Comparison of ENCODE assay signal across 25 mouse cellular contexts in the genomic region with DNA sequence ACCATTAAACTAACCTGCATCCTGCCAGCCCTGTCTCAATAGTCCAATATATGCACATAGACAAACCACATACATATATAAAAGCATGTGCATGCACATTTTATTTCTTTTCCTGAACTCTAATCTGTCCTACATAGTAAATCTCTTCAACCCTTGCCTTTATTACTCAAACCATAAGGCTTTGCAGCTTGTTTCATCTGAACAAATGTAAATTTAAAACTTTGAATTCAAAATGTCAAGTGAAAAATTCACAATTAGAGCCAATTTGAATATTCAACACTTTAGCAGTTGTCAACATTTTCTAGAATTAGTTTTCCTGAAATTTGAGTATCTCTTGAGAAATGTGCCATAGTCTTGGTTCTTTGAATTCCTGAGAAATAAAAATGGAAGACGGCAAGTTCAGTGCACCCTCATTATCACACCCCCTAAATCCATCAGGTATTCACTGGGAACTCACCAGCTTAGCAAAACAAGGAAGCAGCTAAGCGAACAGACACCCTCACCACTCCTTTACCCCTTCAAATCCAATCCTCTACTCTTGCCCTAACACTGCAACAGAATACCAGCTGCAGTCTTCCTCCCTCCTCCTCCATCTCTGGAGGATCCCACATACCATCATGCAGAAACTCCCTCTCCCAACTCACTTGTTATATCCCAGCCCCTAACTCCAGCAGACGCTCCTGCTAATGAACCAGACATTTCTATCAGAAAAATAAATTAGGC. TPM values are rescaled to one million over a fixed set of nuclear protein-coding genes. Genes with fewer than 3 reads are reported as not detected.
DNase-seq lines count a peak whose midpoint lies in the region; ATAC-seq and TF ChIP-seq lines count a peak whose summit lies in the region.
"Had no signal": no experiment of that assay in that cellular context is flagged by ENCODE, and none has a peak within 500 bp of the region (broad histone marks: within the 10 kb centered on the region; RNA-seq: fewer than 3 reads in every experiment).

No protein-coding gene starts in this region.

- 74% methylated on average over 3 of the region's 3 CpGs for WGBS in forebrain, embryonic 13.5 days
- WGBS in forebrain, embryonic 12.5 days = 74% methylated on average over 3 of the region's 3 CpGs
- 49% methylated on average over 3 of the region's 3 CpGs for WGBS in forebrain, postnatal 0 days

- H3K9me3 ChIP-seq in forebrain, embryonic 13.5 days (replicated peaks) = no peaks in the 10 kb centered on the region
- no peaks in the 10 kb centered on the region for H3K9me3 ChIP-seq in forebrain, embryonic 12.5 days
- H3K9me3 ChIP-seq in forebrain, postnatal 0 days (ENCODE audit: low read length) = no peaks in the 10 kb centered on the region
- H3K9me3 ChIP-seq: embryonic facial prominence, embryonic 10.5 days; heart, embryonic 13.5 days; hindbrain, embryonic 13.5 days; intestine, embryonic 15.5 days had no signal

- H3K4me3 ChIP-seq in forebrain, embryonic 13.5 days = no peak overlapping the region
- H3K4me3 ChIP-seq in forebrain, embryonic 12.5 days (replicated peaks) = no peak overlapping the region
- no peak overlapping the region for H3K4me3 ChIP-seq in forebrain, postnatal 0 days (ENCODE audit: low read depth, low read length)
- H3K4me3 ChIP-seq: embryonic facial prominence, embryonic 10.5 days; heart, embryonic 13.5 days; hindbrain, embryonic 13.5 days; intestine, embryonic 15.5 days had no signal

- DNase-seq in frontal cortex, adult 2 months (ENCODE audit: extremely low spot score in 1 of 2, low spot score in 1 of 2) = peak; percentile 2 to 19
- DNase-seq in frontal cortex, postnatal 10 days (ENCODE audit: low spot score in 2 of 2) = no peak
- DNase-seq in brain, adult 2 months (ENCODE audit: low read depth, low spot score) = peak; percentile 21
- DNase-seq in forebrain, postnatal 0 days = peak; percentile 57
- DNase-seq in kidney, adult 18-20 months = no peak
- DNase-seq: adrenal gland, adult 8-10 months; adrenal gland, postnatal 36 days; B cell, adult 2 months; cerebellum, adult 18-20 months; cerebellum, adult 9-11 months; gastrocnemius, postnatal 36 days; heart, adult 11 months; heart, postnatal 4 days; kidney, adult 2 months had no signal

- no peaks in the 10 kb centered on the region for H3K27me3 ChIP-seq in forebrain, embryonic 13.5 days
- no peaks in the 10 kb centered on the region for H3K27me3 ChIP-seq in forebrain, embryonic 12.5 days
- H3K27me3 ChIP-seq in forebrain, postnatal 0 days (ENCODE audit: insufficient read depth, low read length) = no peaks in the 10 kb centered on the region
- H3K27me3 ChIP-seq: heart, embryonic 13.5 days; hindbrain, embryonic 13.5 days; intestine, embryonic 15.5 days had no signal

- H3K9ac ChIP-seq in forebrain, embryonic 13.5 days = no peak overlapping the region
- no peak overlapping the region for H3K9ac ChIP-seq in forebrain, embryonic 12.5 days
- no peak overlapping the region for H3K9ac ChIP-seq in forebrain, postnatal 0 days
- H3K9ac ChIP-seq: heart, embryonic 13.5 days; hindbrain, embryonic 13.5 days; intestine, embryonic 15.5 days had no signal

- no peak overlapping the region for H3K27ac ChIP-seq in forebrain, embryonic 13.5 days
- no peak overlapping the region for H3K27ac ChIP-seq in forebrain, embryonic 12.5 days
- H3K27ac ChIP-seq in forebrain, postnatal 0 days (ENCODE audit: low read depth, low read length) = no peak overlapping the region
- H3K27ac ChIP-seq: embryonic facial prominence, embryonic 10.5 days; heart, embryonic 13.5 days; hindbrain, embryonic 13.5 days; intestine, embryonic 15.5 days had no signal

- H3K4me2 ChIP-seq in forebrain, embryonic 13.5 days = no peak overlapping the region
- no peak overlapping the region for H3K4me2 ChIP-seq in forebrain, embryonic 12.5 days
- H3K4me2 ChIP-seq in forebrain, postnatal 0 days (ENCODE audit: low read depth) = no peak overlapping the region
- H3K4me2 ChIP-seq: heart, embryonic 13.5 days; hindbrain, embryonic 13.5 days; intestine, embryonic 15.5 days had no signal

- ATAC-seq in forebrain, embryonic 13.5 days = peak; percentile 55; the same call in 1 of the 2 replicates
- ATAC-seq in forebrain, embryonic 12.5 days (ENCODE audit: low FRiP score) = no peak
- ATAC-seq in forebrain, postnatal 0 days = peak; percentile 75
- ATAC-seq: CD4-positive, CD25-positive, alpha-beta regulatory T cell, adult 4 months; intestine, embryonic 15.5 days had no signal

- H3K4me1 ChIP-seq in forebrain, embryonic 13.5 days = no peaks in the 10 kb centered on the region
- no peaks in the 10 kb centered on the region for H3K4me1 ChIP-seq in forebrain, embryonic 12.5 days
- no peaks in the 10 kb centered on the region for H3K4me1 ChIP-seq in forebrain, postnatal 0 days (ENCODE audit: insufficient read depth)
- H3K4me1 ChIP-seq: embryonic facial prominence, embryonic 10.5 days; heart, embryonic 13.5 days; hindbrain, embryonic 13.5 days; intestine, embryonic 15.5 days had no signal

- no peak for TF ChIP-seq CTCF in forebrain, postnatal 0 days (IDR thresholded peaks at IDR 0.05; ENCODE audit: low read depth)

- no peaks in the 10 kb centered on the region for H3K36me3 ChIP-seq in forebrain, embryonic 13.5 days (ENCODE audit: poor library complexity, severe bottlenecking)
- H3K36me3 ChIP-seq in forebrain, embryonic 12.5 days (replicated peaks) = no peaks in the 10 kb centered on the region
- no peaks in the 10 kb centered on the region for H3K36me3 ChIP-seq in forebrain, postnatal 0 days (ENCODE audit: insufficient read depth)
- H3K36me3 ChIP-seq: embryonic facial prominence, embryonic 10.5 days; G1E; heart, embryonic 13.5 days; hindbrain, embryonic 13.5 days; intestine, embryonic 15.5 days had no signal

RNA-seq across cellular contexts. Expression of gene Gm4340, which starts 16.6 kb away (rescaled TPM):
- polyA plus RNA-seq in forebrain, embryonic 13.5 days (2015; fragmentation: Nextera tagmentation; extraction: Ambion mirVana) = not detected in 2 replicates
- polyA plus RNA-seq in forebrain, embryonic 12.5 days (2016; fragmentation: Nextera tagmentation; extraction: Ambion mirVana) = not detected in 2 replicates
- polyA plus RNA-seq in frontal cortex, adult 2 months (2012; rRNA removed) = not detected in 2 replicates
- not detected in 2 replicates for total RNA-seq in forebrain, postnatal 0 days (2014; rRNA removed)
- polyA plus RNA-seq in forebrain, postnatal 0 days (2015; fragmentation: Nextera tagmentation; extraction: Ambion mirVana) = not detected in 2 replicates
- total RNA-seq: adrenal gland, adult 8-10 months; adrenal gland, postnatal 36 days; G1E; gastrocnemius, adult 8-10 months; gastrocnemius, postnatal 36 days; heart, postnatal 4 days had no signal
- polyA plus RNA-seq: CD4-positive, CD25-positive, alpha-beta regulatory T cell, adult 4 months; embryonic facial prominence, embryonic 10.5 days; embryonic facial prominence, embryonic 14.5 days; G1E; heart, embryonic 13.5 days; heart, postnatal 0 days; hindbrain, embryonic 13.5 days; intestine, embryonic 15.5 days; kidney, adult 2 months had no signal

RNA-seq across cellular contexts. Expression of gene Gm20765, which starts 25.1 kb away (rescaled TPM):
- polyA plus RNA-seq in forebrain, embryonic 13.5 days (2015; fragmentation: Nextera tagmentation; extraction: Ambion mirVana) = not detected in 2 replicates
- polyA plus RNA-seq in forebrain, embryonic 12.5 days (2016; fragmentation: Nextera tagmentation; extraction: Ambion mirVana) = not detected in 2 replicates
- not detected in 2 replicates for polyA plus RNA-seq in frontal cortex, adult 2 months (2012; rRNA removed)
- total RNA-seq in forebrain, postnatal 0 days (2014; rRNA removed) = not detected in 2 replicates
- polyA plus RNA-seq in forebrain, postnatal 0 days (2015; fragmentation: Nextera tagmentation; extraction: Ambion mirVana) = not detected in 2 replicates
- total RNA-seq: adrenal gland, adult 8-10 months; adrenal gland, postnatal 36 days; gastrocnemius, adult 8-10 months; gastrocnemius, postnatal 36 days; heart, postnatal 4 days had no signal
- polyA plus RNA-seq: CD4-positive, CD25-positive, alpha-beta regulatory T cell, adult 4 months; embryonic facial prominence, embryonic 10.5 days; embryonic facial prominence, embryonic 14.5 days; G1E; heart, embryonic 13.5 days; heart, postnatal 0 days; hindbrain, embryonic 13.5 days; intestine, embryonic 15.5 days; kidney, adult 2 months had no signal

RNA-seq across cellular contexts. Expression of gene Gm21312, which starts 33.6 kb away (rescaled TPM):
- polyA plus RNA-seq in forebrain, embryonic 13.5 days (2015; fragmentation: Nextera tagmentation; extraction: Ambion mirVana) = not detected in 2 replicates
- not detected in 2 replicates for polyA plus RNA-seq in forebrain, embryonic 12.5 days (2016; fragmentation: Nextera tagmentation; extraction: Ambion mirVana)
- polyA plus RNA-seq in frontal cortex, adult 2 months (2012; rRNA removed) = not detected in 2 replicates
- total RNA-seq in forebrain, postnatal 0 days (2014; rRNA removed) = not detected in 2 replicates
- polyA plus RNA-seq in forebrain, postnatal 0 days (2015; fragmentation: Nextera tagmentation; extraction: Ambion mirVana) = not detected in 2 replicates
- total RNA-seq: adrenal gland, adult 8-10 months; adrenal gland, postnatal 36 days; gastrocnemius, adult 8-10 months; gastrocnemius, postnatal 36 days; heart, postnatal 4 days had no signal
- polyA plus RNA-seq: CD4-positive, CD25-positive, alpha-beta regulatory T cell, adult 4 months; embryonic facial prominence, embryonic 10.5 days; embryonic facial prominence, embryonic 14.5 days; G1E; heart, embryonic 13.5 days; heart, postnatal 0 days; hindbrain, embryonic 13.5 days; intestine, embryonic 15.5 days; kidney, adult 2 months had no signal

RNA-seq across cellular contexts. Expression of gene Gm21304, which starts 42.1 kb away (rescaled TPM):
- polyA plus RNA-seq in forebrain, embryonic 13.5 days (2015; fragmentation: Nextera tagmentation; extraction: Ambion mirVana) = not detected in 2 replicates
- not detected in 2 replicates for polyA plus RNA-seq in forebrain, embryonic 12.5 days (2016; fragmentation: Nextera tagmentation; extraction: Ambion mirVana)
- polyA plus RNA-seq in frontal cortex, adult 2 months (2012; rRNA removed) = not detected in 2 replicates
- not detected in 2 replicates for total RNA-seq in forebrain, postnatal 0 days (2014; rRNA removed)
- not detected in 2 replicates for polyA plus RNA-seq in forebrain, postnatal 0 days (2015; fragmentation: Nextera tagmentation; extraction: Ambion mirVana)
- total RNA-seq: adrenal gland, adult 8-10 months; adrenal gland, postnatal 36 days; G1E; gastrocnemius, adult 8-10 months; gastrocnemius, postnatal 36 days; heart, postnatal 4 days had no signal
- polyA plus RNA-seq: CD4-positive, CD25-positive, alpha-beta regulatory T cell, adult 4 months; embryonic facial prominence, embryonic 10.5 days; embryonic facial prominence, embryonic 14.5 days; G1E; heart, embryonic 13.5 days; heart, postnatal 0 days; hindbrain, embryonic 13.5 days; intestine, embryonic 15.5 days; kidney, adult 2 months had no signal

RNA-seq across cellular contexts. Expression of gene Gm8764, which starts 50.6 kb away (rescaled TPM):
- not detected in 2 replicates for polyA plus RNA-seq in forebrain, embryonic 13.5 days (2015; fragmentation: Nextera tagmentation; extraction: Ambion mirVana)
- polyA plus RNA-seq in forebrain, embryonic 12.5 days (2016; fragmentation: Nextera tagmentation; extraction: Ambion mirVana) = not detected in 2 replicates
- polyA plus RNA-seq in frontal cortex, adult 2 months (2012; rRNA removed) = not detected in 2 replicates
- not detected in 2 replicates for total RNA-seq in forebrain, postnatal 0 days (2014; rRNA removed)
- not detected in 2 replicates for polyA plus RNA-seq in forebrain, postnatal 0 days (2015; fragmentation: Nextera tagmentation; extraction: Ambion mirVana)
- total RNA-seq: adrenal gland, adult 8-10 months; adrenal gland, postnatal 36 days; G1E; gastrocnemius, adult 8-10 months; gastrocnemius, postnatal 36 days; heart, postnatal 4 days had no signal
- polyA plus RNA-seq: CD4-positive, CD25-positive, alpha-beta regulatory T cell, adult 4 months; embryonic facial prominence, embryonic 10.5 days; embryonic facial prominence, embryonic 14.5 days; G1E; heart, embryonic 13.5 days; heart, postnatal 0 days; hindbrain, embryonic 13.5 days; intestine, embryonic 15.5 days; kidney, adult 2 months had no signal

Comparison
In these comparisons a context has a peak if more than half of its experiments do, and no peak if none do; other contexts are left out.
1. DNase-seq: peak in frontal cortex, adult 2 months (2 of 2), brain, adult 2 months (single experiment) and forebrain, postnatal 0 days (single experiment); none in frontal cortex, postnatal 10 days (0 of 2) and kidney, adult 18-20 months (single experiment).